Mouse (Mus musculus): ENCODE results near the gene Park7.

The Park7 gene

GRCm38 (mm10) chr4:150870963-150871391 is 43.3 kb downstream of the Park7 start:
- ChIA-PET CTCF (interaction anchor here in 3 of 4 experiments (0.5 to 2.0 kb wide), 7 partner anchors 24 to 1401 kb away, joined by 3 to 8 read pairs (median 3); no protein-coding TSS in a partner anchor), POLR2A (interaction anchor here in 3 of 4 experiments (0.6 to 4.1 kb wide), 32 partner anchors 8 to 215 kb away, joined by 3 to 40 read pairs (median 5); no protein-coding TSS in a partner anchor)

GRCm38 (mm10) chr4:150869276-150870197 is 44.7 kb downstream of the Park7 start:
- POLR2A ChIA-PET: interaction anchor here in 3 of 4 experiments (0.6 to 4.1 kb wide), 11 partner anchors 9 to 192 kb away, joined by 3 to 40 read pairs (median 7); no protein-coding TSS in a partner anchor

GRCm38 (mm10) chr4:150868859-150869258 is 45.4 kb downstream of the Park7 start:
- CTCF ChIA-PET: no interaction called here
- POLR2A ChIA-PET: interaction anchor here in 2 of 4 experiments (1.4 to 4.7 kb wide), 4 partner anchors 9 to 12 kb away, joined by 3 to 45 read pairs (median 28); no protein-coding TSS in a partner anchor

More at GRCm38 (mm10) chr4:150869276-150870197, 44.7 kb downstream of the Park7 start:
- CTCF ChIA-PET: interaction anchor here in 2 of 4 experiments (0.6 to 1.4 kb wide), 2 partner anchors 206 to 608 kb away, joined by 3 read pairs; no protein-coding TSS in a partner anchor

- POLR2A ChIA-PET: interaction anchor here in 3 of 4 experiments (0.5 to 5.7 kb wide), 6 partner anchors 9 to 32 kb away, joined by 3 to 45 read pairs (median 10); no protein-coding TSS in a partner anchor
- CTCF ChIA-PET: no interaction called here
Measured at GRCm38 (mm10) chr4:150868161-150868560, 46.1 kb downstream of the Park7 start.

- POLR2A ChIA-PET: interaction anchor here (0.6 to 5.7 kb wide), 22 partner anchors 10 to 189 kb away, joined by 3 to 45 read pairs (median 4); no protein-coding TSS in a partner anchor
- CTCF ChIA-PET: interaction anchor here (0.5 to 1.8 kb wide), 13 partner anchors 9 to 211 kb away, joined by 3 to 6 read pairs (median 3); no protein-coding TSS in a partner anchor
Measured at GRCm38 (mm10) chr4:150866494-150866893, 47.7 kb downstream of the Park7 start.

- ChIA-PET POLR2A (interaction anchor here (0.9 to 5.7 kb wide), 20 partner anchors 10 to 184 kb away, joined by 3 to 45 read pairs (median 5); no protein-coding TSS in a partner anchor), CTCF (interaction anchor here (0.5 to 1.8 kb wide), 13 partner anchors 9 to 263 kb away, joined by 3 to 6 read pairs (median 4); no protein-coding TSS in a partner anchor)
Measured at GRCm38 (mm10) chr4:150866069-150866468, 48.2 kb downstream of the Park7 start.

- ChIA-PET CTCF (interaction anchor here in 3 of 4 experiments (0.5 to 1.4 kb wide), 7 partner anchors 10 to 993 kb away, joined by 3 to 8 read pairs (median 4); no protein-coding TSS in a partner anchor), POLR2A (interaction anchor here in 3 of 4 experiments (0.9 to 5.7 kb wide), 14 partner anchors 9 to 184 kb away, joined by 3 to 45 read pairs (median 6); no protein-coding TSS in a partner anchor)
Measured at GRCm38 (mm10) chr4:150865371-150865770, 48.9 kb downstream of the Park7 start.

GRCm38 (mm10) chr4:150862626-150863375 is 51.4 kb downstream of the Park7 start:
- POLR2A ChIA-PET: interaction anchor here in 3 of 4 experiments (0.7 to 5.7 kb wide), 9 partner anchors 6 to 55 kb away, joined by 3 to 39 read pairs (median 6); no protein-coding TSS in a partner anchor
- CTCF ChIA-PET: interaction anchor here in 1 of 4 experiments (0.6 kb wide), 1 partner anchor 32 kb away, joined by 4 read pairs; no protein-coding TSS in a partner anchor

- ChIA-PET POLR2A (interaction anchor here in 2 of 4 experiments (0.6 to 1.6 kb wide), 4 partner anchors 11 to 714 kb away, joined by 3 to 5 read pairs (median 3); no protein-coding TSS in a partner anchor), CTCF (interaction anchor here in 2 of 4 experiments (0.6 to 0.7 kb wide), 3 partner anchors 41 to 1354 kb away, joined by 3 to 12 read pairs (median 9); no protein-coding TSS in a partner anchor)
Measured at GRCm38 (mm10) chr4:150861161-150861560, 53.1 kb downstream of the Park7 start.

- POLR2A ChIA-PET: interaction anchor here in 3 of 4 experiments (0.6 to 6.4 kb wide), 11 partner anchors 9 to 714 kb away, joined by 3 to 40 read pairs (median 4); no protein-coding TSS in a partner anchor
Measured at GRCm38 (mm10) chr4:150860526-150860925, 53.7 kb downstream of the Park7 start.

GRCm38 (mm10) chr4:150855346-150855745 is 58.9 kb downstream of the Park7 start:
- CTCF ChIA-PET: interaction anchor here in 3 of 4 experiments (0.7 to 2.3 kb wide), 12 partner anchors 10 to 735 kb away, joined by 3 to 9 read pairs (median 3); no protein-coding TSS in a partner anchor
- POLR2A ChIA-PET: interaction anchor here (0.7 to 6.4 kb wide), 46 partner anchors 8 to 195 kb away, joined by 3 to 45 read pairs (median 5); no protein-coding TSS in a partner anchor

More at GRCm38 (mm10) chr4:150860526-150860925, 53.7 kb downstream of the Park7 start:
- CTCF ChIA-PET: interaction anchor here in 2 of 4 experiments (0.6 to 0.7 kb wide), 3 partner anchors 41 to 1354 kb away, joined by 3 to 12 read pairs (median 9); no protein-coding TSS in a partner anchor

GRCm38 (mm10) chr4:150854839-150855246 is 59.4 kb downstream of the Park7 start:
- ChIA-PET CTCF (interaction anchor here in 2 of 4 experiments (0.8 to 2.3 kb wide), 10 partner anchors 10 to 198 kb away, joined by 3 to 9 read pairs (median 4); no protein-coding TSS in a partner anchor), POLR2A (interaction anchor here (0.7 to 6.4 kb wide), 50 partner anchors 8 to 195 kb away, joined by 3 to 45 read pairs (median 4); no protein-coding TSS in a partner anchor)

- POLR2A ChIA-PET: interaction anchor here in 3 of 4 experiments (0.8 to 6.4 kb wide), 26 partner anchors 9 to 189 kb away, joined by 3 to 45 read pairs (median 4); no protein-coding TSS in a partner anchor
- CTCF ChIA-PET: interaction anchor here in 2 of 4 experiments (1.2 to 2.3 kb wide), 6 partner anchors 12 to 191 kb away, joined by 3 to 9 read pairs (median 6); no protein-coding TSS in a partner anchor
Measured at GRCm38 (mm10) chr4:150853680-150854461, 60.4 kb downstream of the Park7 start, which contains the start of gene Errfi1. Errfi1 (plus strand) TSS chr4:150853919.

- POLR2A ChIA-PET: interaction anchor here in 3 of 4 experiments (0.7 to 1.4 kb wide), 5 partner anchors 8 to 190 kb away, joined by 3 to 4 read pairs (median 3); no protein-coding TSS in a partner anchor
- CTCF ChIA-PET: interaction anchor here in 3 of 4 experiments (0.6 to 0.7 kb wide), 5 partner anchors 37 to 830 kb away, joined by 3 to 5 read pairs (median 3); no protein-coding TSS in a partner anchor
Measured at GRCm38 (mm10) chr4:150852479-150852878, 61.8 kb downstream of the Park7 start.

- ChIA-PET CTCF (interaction anchor here in 3 of 4 experiments (0.6 to 0.7 kb wide), 4 partner anchors 36 to 278 kb away, joined by 3 to 5 read pairs (median 4); no protein-coding TSS in a partner anchor), POLR2A (interaction anchor here in 3 of 4 experiments (0.7 to 1.4 kb wide), 5 partner anchors 8 to 190 kb away, joined by 3 to 4 read pairs (median 3); no protein-coding TSS in a partner anchor)
Measured at GRCm38 (mm10) chr4:150852045-150852444, 62.2 kb downstream of the Park7 start.

GRCm38 (mm10) chr4:150850893-150851292 is 63.3 kb downstream of the Park7 start:
- CTCF ChIA-PET: no interaction called here
- POLR2A ChIA-PET: no interaction called here

Measured in embryonic stem cell, embryonic (primary cell).